Mouse (Mus musculus) heart, adult 18-20 months (tissue): ENCODE measurements at regions not wholly inside any gene's neighbourhood (a gene's known extent, or its start where the extent isn't known, plus 50 kb on each side); places are given as distances from the start of the nearest gene placed in this dataset.

ENCODE experiments used
- DNase-seq, 2 experiments: peaks; one replicate each; pipeline ENCODE4 v3.0.0; 2021 to 2022; ENCODE audit warnings: mixed read lengths in 1 of 2

DNA sequence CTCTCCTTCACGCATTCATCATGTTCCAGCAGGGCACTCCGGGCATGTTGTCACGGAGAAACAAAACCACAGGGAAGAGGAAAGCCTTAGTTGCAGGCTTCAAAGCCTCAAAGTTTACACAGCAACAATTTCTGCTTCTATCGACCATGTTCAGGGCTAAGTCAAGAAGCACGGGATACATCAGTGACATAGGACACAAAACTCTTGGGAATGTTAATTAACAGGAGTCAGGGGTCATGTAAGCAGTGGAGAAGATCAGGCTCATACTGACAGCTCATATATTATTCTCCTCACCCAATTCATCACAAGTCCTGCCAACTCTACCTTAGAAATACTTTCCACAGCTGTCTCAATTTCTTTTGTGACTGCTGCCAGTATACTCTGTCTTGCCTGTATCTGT lies 133.0 kb upstream of the Btbd3 start:
- DNase-seq = no peak

DNA sequence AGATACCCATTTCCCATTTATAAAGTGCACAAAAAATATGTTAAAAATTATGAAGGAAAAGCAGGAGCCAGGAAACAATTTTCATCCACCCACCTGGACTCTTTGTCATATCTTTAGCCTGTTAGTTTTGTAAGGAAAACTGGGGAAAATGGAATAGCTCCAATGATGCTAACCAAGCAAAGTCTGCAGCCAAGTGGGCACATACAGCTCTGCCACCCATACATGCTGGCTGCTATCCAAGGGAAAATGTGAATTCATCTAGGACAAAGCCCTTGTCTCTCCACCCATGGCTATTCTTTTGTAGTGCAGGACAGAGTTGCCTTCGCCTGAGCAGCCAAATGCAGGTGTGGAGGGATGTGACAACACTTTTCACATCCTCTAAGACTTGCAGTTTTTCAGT lies 135.5 kb upstream of the Btbd3 start:
- no peak for DNase-seq

DNA sequence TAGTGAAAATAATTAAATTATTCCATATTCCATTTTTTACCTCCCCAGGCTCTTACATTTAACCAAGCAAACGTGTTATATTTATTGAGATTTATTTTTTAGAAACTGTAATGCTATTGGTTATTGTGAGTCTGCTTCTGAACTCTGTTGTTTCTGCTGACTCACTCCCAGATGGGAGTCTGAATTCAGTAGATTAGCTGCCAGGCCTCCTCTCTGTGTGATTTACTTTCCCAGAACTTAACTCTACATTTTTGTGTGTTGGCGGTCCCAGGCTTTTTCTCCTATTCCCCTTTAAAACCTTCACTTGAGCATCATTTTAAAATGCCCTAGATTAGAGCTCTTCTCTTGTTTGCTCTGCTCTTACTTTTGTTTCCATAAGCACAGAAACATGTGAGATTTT lies 136.2 kb upstream of the Btbd3 start:
- DNase-seq = no peak

DNA sequence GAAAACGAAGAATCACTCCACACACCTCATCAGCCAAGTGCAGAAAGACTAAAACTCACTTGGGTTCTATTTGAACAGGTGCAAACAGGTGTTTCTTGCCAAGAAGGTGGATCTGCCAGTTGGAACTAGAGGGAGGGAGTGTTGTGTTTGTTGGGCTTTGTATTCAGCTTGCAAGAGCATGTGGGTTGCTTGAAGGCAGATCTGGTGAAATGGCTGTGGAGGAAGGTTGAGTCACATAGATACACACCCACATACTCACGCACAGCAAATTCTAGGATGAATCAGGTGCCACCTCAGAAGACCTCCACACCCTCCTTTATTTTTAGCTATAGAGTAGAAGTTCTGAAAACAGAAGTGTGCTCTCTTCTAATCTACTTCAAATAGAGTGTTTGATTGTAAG lies 156.6 kb upstream of the Btbd3 start:
- no peak for DNase-seq

DNA sequence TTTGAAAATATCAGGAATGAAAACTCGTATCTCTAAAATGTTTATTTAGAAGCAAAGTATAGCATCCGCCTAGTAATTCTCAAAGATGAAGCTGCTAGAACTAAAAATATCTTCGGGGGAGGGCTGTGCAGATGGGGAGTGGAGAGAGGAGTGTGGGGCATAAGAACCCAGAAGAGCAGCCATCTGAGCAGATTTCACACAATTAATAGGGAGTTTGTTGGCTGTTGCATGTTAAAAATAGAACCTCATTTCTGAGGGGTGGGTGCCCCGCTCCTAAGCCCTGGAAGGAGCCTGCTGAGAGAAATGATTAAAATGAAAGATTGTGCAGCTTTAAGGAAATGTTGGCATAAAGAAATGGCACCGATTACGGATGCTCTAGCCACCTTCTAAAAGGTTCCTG lies 171.0 kb upstream of the Btbd3 start:
- DNase-seq = no peak

DNA sequence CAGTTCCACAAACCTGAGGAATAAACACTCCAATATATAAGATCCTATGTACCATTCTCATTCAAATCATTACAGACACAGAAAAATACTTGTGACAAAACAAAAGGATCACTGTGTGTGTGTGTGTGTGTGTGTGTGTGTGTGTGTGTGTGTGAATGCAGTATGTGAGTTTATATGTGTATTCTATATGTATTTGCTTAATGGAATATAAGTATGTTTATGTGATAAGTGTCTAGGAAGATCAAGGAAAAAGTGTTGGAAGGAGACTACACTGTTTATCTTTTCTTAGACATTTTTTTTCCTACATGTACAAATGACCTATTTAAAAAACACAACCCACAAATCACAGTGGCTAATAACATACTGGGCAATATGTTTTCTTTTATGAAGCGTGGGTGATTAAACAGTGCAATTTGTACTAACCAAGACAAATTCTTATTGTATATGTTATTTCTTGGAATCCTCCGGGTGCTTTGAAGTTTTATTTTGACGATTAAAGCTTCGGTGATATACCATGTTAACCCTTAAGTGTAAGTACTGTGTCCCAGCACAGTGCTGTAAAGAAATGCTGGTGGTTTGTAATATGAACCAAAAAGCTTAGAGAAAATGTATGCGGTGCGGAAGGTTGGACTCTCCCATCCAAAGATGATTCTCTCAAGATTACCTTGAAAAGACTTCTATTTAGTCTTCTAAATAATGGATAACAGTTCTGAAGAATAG lies 171.6 kb upstream of the Btbd3 start:
- DNase-seq = no peak

DNA sequence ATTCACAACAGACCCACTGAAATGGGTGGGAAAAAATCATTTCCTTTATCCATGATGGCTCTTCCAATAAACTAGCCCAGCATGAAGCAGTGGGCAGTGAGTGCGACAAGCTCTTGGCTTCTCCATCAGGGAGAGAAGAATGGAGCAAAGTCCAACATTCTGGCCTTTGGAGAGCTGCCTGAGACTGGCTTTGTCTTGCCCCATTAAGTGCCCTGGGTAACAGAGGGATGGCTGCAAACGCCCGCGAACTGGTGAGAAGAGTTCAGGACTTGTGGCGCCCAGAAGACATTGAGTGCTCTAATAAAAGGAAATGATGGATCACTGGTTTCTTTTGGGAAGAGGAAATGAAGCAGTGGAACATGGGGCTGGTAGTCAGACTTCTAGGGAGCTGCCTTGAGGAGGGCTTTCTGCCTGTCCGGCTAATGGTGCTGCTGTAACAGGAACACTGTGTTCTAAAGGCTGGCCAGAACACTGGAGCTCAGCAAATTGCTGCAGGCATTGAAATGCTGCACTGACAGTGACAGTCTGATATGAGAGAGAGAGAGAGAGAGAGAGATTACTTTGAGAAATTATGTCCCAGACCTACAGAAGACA lies 182.2 kb upstream of the Btbd3 start:
- no peak for DNase-seq

DNA sequence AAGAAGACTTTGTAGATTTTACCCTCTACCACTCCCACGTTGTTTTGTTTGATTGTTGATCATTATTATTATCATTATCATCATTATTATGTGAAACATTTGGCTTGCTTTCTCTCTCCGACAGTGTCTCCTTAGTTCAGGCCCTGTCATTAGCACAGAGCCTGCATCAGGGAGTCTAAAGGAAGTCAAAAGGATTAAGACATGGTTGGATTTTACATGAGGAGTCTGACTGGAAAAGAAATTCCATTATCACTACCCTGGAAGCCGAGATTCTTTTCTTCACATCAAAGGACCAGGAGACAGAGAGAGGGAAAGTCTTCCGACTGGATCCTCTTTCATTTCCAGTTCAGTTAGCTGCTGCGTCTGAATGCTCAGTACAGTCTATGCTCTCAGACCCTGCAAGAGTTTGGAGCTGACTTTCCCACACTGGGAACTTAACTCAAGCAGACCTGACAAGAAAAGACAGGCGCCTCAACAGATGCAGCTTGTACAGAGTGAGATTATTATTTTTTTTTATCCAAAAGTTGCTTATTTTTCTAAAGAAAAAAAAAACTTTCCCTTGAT lies 184.1 kb upstream of the Btbd3 start:
- DNase-seq = no peak

DNA sequence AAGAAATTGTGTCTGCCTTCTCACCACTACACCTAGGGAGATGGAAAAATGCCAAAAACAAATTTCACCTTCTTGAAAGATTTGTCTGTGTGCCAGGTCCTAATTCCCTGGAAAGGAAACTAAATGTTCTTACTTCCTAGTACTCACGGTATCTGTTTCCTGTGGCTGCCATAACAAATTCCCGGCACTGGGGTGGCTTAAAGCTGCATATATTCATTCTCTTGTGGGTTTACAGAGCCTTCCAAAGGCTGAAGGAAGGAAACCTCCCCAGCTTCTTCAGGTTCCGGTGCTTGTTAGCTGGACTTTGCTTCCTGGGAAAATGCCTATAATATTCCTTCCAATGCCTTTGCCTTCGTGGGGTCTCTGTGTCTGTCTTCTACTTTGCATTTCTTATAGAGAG lies 203.3 kb upstream of the Btbd3 start:
- DNase-seq = peak in 1 of 2 experiments; percentile 18

DNA sequence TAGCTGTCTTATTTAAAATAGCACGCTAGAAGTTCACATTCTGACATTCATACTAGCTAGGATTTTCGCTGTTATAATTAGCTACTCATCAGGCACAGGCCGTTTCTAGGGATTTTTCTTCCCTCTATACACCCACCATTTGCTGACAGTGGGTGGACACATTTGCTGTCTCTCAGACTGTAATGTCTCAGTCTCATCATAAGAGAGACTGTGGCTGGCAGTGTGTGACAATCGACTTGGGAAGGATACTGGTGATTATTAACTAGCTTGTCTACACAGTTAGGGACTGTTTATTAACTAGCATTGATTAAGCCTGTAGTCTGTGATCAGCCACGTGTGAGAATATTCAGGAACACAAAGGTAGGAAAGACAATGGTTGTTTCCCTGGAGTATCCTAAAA lies 208.0 kb upstream of the Btbd3 start:
- no peak for DNase-seq

DNA sequence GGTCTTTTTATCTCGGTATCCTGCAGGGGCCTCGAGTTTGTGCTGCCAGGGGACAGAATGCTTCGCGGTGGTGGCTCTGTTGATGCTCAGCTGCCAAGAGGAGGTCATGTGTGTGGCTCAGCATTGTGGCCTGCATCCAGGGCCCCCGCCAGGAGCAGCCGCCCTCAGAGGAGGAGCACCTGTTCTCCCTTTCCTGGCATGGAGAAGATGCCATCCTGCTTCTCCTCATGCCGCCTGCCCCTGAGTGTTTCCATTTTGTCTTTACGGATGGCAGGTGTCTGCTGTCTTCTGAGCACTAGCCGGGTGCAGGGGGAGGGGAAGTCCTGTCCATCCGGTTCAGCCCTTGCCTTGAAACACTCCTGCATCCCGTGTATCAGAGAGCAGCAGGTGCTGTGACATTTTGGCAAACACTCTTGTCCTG lies 208.6 kb upstream of the Btbd3 start:
- DNase-seq = no peak

DNA sequence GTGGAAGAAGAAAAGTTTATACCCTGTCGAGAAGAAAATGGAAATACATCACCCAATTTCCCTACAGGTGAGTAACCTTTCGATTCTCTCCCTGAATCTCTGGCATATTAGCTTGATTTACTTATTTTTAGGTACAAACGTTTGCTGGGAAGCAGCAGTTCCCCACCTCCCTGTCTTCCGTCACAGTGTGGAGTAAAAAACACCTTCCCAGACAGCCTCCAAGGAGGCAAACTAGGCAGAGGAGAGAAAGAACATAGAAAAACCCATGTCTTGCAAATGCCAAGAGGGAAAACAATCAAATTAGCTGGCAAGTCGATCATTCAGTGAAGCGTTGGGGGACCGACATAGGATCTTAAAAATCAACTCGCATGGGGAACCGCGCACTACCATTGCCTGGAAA lies 209.0 kb upstream of the Btbd3 start:
- no peak for DNase-seq

DNA sequence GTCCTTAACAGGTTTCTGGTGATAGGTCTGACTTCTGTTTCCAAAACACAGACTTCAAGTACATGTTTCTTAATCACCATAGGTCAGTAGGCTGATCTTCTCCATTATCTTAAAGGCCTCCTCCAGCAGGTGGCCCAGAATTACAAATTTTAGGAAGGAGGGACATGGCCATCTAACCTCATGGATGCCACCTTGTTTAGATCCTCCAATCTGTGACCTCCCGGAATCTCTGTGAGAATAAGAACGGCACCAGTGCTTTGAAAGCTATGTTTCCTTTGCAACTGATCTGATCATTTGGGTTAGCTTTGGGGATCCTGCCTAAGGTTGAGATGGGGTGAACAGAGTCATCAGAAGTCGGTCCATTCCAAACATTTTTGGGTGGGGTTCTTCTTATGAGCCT lies 209.4 kb upstream of the Btbd3 start:
- DNase-seq = no peak

DNA sequence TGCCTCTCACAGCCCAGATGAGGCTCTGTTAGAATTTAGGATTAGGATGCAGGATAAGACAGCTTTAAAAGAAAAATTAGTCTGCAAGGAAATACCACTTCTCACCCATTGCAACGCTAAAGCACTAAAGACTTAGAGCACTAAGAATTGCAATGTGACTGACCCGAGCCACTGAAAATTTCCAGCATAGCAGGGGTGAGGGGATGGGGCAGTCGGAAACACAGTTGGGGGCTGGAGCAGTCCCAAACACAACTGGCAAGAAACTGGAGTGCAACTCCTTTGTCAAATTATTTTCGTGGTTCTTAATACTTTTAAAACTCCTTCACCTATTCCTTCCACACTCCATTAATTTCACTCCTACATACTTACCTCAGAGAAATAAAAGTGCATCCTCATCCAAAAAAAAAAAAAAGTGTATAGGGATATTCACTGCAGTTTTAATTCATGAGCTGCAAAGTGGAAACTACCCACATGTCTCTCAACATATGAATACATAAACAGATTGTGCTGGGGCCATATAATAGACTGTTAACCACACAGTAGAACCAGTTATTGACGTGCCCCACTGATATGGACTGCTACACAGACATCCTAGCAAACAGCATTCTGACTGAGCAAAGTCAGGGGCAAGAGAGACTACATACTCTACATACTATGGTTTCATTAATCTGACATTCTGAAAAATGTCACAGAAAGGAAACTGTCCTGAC lies 210.3 kb upstream of the Btbd3 start:
- DNase-seq = no peak

DNA sequence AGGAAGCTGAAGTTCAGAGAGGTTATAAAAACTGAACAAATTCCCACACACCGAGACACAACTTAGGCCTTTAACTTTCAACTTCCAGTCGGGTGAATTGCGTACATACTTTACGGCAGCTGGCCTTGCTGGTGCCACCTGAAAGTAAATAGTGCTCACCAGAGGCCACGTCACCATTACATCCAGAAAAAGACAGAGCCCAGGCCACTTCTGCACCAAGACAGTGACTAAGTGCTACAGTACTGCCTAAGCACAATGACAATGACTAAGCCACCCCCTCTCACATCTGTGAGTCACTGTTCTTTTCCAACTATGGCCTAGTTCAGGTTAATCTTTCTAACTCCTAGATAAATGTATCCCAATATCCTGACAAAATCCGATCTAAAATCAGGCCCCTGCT lies 215.7 kb upstream of the Btbd3 start:
- peak in 1 of 2 experiments; percentile 26 for DNase-seq

DNA sequence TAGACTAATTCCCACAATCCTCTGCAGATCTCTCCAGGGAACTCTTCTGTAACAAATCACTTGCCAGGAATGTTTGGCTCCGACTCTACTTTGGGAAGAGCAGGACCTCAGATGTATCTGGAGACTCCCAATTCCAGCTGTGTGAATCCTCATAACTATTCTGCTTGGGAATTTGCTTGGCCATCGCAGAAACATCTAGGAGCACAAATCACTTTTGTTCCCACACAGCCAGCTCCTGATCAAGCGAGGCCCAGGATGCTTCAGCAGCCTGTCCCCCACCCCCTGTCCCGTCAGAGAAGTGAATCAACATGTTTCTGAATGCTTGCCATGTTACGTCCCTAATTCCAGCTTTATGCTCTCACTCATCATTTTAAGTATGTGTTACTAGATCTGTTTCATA lies 216.1 kb upstream of the Btbd3 start:
- DNase-seq = peak; percentile 41 to 72

DNA sequence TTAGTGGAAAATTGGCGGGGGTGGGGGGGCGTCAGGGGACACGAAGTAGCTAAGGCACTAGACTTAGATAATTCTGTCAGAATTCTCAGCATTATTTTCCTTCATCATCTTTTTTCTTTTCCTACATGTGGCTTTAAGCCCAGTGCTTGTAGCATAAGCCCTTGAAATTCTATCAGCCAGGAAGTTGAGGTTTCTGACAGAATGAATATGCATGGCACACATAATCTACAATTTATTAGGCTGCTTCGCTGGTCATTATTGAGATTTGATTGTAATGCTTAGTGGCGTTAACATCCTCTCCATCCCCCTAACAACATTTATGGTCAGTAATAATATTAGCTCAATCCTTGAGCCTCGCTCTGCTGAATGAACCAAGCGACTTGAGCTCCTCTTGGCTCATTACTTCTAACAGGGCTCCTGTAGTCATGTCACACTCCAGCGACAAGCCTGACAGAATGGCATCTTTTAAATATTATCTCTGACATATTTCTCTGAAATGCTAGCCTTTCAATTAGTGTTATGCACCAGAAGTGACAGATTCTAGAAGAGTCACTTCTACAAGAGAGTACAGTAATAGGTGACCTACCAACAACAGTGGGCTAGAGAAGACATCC lies 222.1 kb upstream of the Btbd3 start:
- no peak for DNase-seq

DNA sequence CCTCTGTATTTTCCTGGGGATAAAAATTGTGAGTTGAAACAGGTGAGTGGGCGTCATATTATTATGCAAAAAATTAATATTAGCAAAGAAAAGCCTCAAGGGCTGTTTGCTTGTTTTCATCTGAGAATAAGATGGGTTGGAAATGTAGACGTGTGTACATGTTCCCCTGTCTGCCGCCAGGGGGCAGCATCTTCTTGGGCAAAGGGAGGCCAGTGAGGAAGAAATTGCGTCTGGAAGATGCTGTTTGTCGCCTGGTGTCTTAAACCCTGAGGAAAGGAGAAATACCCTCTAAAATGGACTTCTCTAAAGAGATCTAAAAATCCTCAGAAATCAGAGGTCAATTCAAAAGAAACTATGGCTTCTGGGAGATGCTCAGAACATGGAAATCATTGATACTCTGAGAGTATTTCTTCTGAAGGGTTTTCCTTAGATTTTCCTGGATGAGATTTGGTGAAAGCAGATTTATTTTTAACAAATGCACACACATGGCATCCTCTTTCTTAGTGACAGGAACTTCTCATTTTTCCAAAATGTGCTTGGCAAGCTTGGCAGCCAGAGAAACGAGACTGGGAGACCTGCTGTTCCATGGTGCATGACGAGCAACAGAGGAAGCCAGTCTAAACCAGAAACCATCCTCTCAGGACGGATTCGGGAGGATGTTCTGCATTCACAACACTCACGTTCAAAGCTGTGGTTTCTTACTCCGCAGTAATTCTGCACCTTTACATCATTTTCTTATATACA lies 222.8 kb upstream of the Btbd3 start:
- DNase-seq = peak; percentile 64 to 87

DNA sequence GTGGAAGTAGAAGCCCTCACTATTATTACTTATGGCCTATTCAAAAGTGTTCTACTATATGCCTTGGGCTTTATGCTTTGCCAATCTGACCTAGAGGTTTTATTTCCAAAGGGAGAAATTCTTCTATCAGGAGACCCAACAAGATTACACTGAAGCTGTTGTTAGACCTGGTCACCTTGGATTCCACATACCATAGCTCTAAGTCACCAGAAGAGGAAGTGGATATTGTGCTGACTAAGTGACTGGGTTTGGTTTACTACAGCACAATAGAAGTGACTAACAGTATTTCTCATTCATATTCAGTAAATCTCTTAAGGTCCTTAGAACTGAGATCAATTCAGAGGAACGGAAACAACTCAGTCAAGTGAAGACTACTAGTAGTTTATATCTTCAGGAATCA lies 229.0 kb upstream of the Btbd3 start:
- DNase-seq = no peak

DNA sequence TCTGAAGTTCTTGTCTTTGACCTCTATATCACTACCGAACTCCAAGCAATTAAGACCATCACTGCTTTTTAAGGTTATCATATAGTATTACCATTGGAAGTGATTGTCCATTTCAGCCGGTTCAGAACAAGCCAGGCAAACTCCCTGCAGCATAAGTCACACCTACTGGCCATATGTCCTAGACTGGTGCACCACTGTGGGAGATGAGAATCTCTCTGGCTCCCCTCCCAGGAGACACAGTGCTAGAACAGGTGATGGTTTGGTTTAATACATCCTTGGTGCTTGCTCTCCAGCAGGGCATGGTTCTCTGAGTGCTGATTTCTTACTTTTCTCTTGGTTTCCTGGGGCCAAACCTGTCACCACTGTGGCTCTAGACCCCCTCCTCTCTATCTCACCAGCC lies 232.8 kb upstream of the Btbd3 start:
- no peak for DNase-seq

DNA sequence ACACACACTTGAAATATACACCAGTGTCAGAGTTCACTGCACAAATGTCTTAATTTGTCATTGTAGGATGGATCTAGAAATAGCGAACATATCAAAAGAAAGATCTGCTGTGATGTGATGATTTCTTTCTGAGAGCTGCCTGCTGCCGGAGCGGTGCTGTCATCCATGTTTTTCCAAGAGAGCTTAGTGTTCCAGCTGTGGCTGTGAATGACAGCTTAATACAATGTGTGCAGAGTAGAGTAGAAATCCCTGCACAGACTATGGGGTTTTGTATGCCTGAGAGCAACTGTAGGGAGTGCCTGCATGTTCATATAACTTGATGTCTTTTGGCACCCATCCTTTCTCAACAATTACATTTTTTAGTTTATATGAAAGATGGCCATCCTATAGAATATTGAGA lies 274.6 kb upstream of the Btbd3 start:
- no peak for DNase-seq

DNA sequence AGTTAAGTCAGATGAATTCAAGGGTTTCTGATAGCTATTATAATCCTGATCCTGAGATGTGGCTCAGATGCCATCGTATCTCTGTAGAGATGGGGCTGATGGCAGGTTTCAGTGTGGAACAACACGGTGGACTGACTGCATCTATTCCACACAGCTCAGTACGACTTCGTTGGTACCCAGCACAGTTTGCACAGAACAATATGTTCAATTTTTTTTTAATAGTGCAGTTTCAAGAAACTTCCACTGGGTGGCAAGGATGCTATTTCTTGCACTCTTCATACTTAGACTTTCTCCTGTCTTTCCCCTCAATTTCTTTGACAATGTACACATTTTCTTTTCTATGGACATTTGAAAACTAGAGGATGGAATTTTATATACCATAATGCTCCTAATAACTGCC lies 278.6 kb upstream of the Btbd3 start:
- DNase-seq = no peak
